Mouse (Mus musculus) liver, adult 2 months (tissue): ENCODE results near the gene Gpc6. TPM values are rescaled to one million over a fixed set of nuclear protein-coding genes. Genes with fewer than 3 reads are reported as not detected.

Source experiments
- DNase-seq: peaks from one replicate; pipeline ENCODE4 v3.0.0-alpha.2; 2011; ENCODE audit warnings: low read depth, low spot score; ENCODE audit errors: extremely low read depth
- H3K27ac ChIP-seq: fragments of 200-500 bp; replicated peaks from 2 replicates; pipeline ENCODE4 v1.5.1; 2012; ENCODE audit warnings: low read depth, mild to moderate bottlenecking, control low read depth, inconsistent platforms, low read length; ENCODE audit not compliant: insufficient read depth
- H3K27me3 ChIP-seq: fragments of 200-500 bp; 2 replicates; pipeline ENCODE4 v1.6.1; 2012; ENCODE audit warnings: mild to moderate bottlenecking, moderate library complexity, low read length, inconsistent platforms; ENCODE audit not compliant: control insufficient read depth, insufficient read depth
- H3K36me3 ChIP-seq: fragments of 200-500 bp; 2 replicates; pipeline ENCODE4 v1.6.1; 2012; ENCODE audit warnings: low read length, inconsistent platforms; ENCODE audit not compliant: control insufficient read depth, insufficient read depth
- H3K4me1 ChIP-seq: fragments of 200-500 bp; 2 replicates; pipeline ENCODE4 v1.6.1; 2011; ENCODE audit warnings: low read length; ENCODE audit not compliant: control insufficient read depth, insufficient read depth
- H3K4me3 ChIP-seq: fragments of 200-500 bp; 2 replicates; pipeline ENCODE4 v1.5.1; 2011; ENCODE audit warnings: low read depth, mild to moderate bottlenecking, control low read depth, low read length, moderate library complexity; ENCODE audit not compliant: insufficient read depth
- H3K79me2 ChIP-seq: fragments of 200-500 bp; 2 replicates; pipeline ENCODE4 v1.6.1; 2012; ENCODE audit warnings: inconsistent platforms, mild to moderate bottlenecking, low read length, moderate library complexity; ENCODE audit not compliant: control insufficient read depth, insufficient read depth
- H3K9ac ChIP-seq: fragments of 200-500 bp; 2 replicates; pipeline ENCODE4 v1.6.1; 2012; ENCODE audit warnings: low read depth, mild to moderate bottlenecking, control low read depth, inconsistent platforms, low read length
- CTCF ChIP-seq: fragments of 200-500 bp; IDR thresholded peaks from 2 replicates; pipeline ENCODE4 v1.5.1; 2011; ENCODE audit warnings: low read depth, low read length, control low read depth
- POLR2A ChIP-seq: fragments of 200-500 bp; IDR thresholded peaks from 2 replicates; pipeline ENCODE4 v1.6.1; 2011; ENCODE audit warnings: low read length, control low read depth; ENCODE audit not compliant: insufficient read depth; ENCODE audit errors: extremely low read depth
- WGBS: fragments of 180-500 bp; shearing (Covaris S2); methylation state at CpG from one replicate; pipeline ENCODE4 v1.1.7; 2018; 5-methylcytosine and 5-hydroxymethylcytosine counted together
- polyA plus RNA-seq: library from polyadenylated mRNA; depleted of rRNA; stranded (reverse); fragments of >200 nt; gene quantifications from 2 replicates; pipeline ENCODE4 v1.2.3, GENCODE M21; 2012
- total RNA-seq: library from RNA; depleted of rRNA; stranded (reverse); fragments of >200 nt; gene quantifications from 2 replicates; pipeline ENCODE4 v1.2.3, GENCODE M21; 2014

Gpc6 gene
- total and polyA plus RNA-seq, 2 experiments: 0.88 to 2.6 TPM

DNA sequence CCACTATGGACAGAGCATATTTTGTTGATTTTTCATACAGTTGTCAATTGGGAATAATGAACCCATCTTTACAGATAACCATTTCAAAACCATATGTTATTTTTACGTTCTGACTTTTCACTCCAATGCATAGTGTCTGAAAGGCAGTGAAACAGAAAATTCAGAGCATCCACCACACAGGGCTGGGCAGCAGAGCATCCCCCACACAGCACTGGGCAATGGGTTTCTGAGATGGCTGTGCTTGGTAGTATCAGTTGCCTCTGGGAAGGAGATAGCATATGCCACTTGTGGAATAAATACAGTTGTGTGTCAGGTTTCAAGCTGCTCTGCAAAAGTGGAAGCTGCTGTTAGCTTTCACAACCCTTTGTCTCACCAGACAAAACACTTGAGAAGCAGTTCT lies 75.3 kb downstream of the Gpc6 start:
- H3K27ac ChIP-seq: no peak overlapping the region
- WGBS: 73% methylated on average over 1 of the region's 1 CpGs
- no peaks in the 10 kb centered on the region for H3K79me2 ChIP-seq
- TF ChIP-seq POLR2A (no peak), CTCF (no peak)
- H3K27me3 ChIP-seq: no peaks in the 10 kb centered on the region
- H3K36me3 ChIP-seq: no peaks in the 10 kb centered on the region
- no peak overlapping the region for H3K4me3 ChIP-seq
- no peak for DNase-seq
- H3K9ac ChIP-seq: no peak overlapping the region
- H3K4me1 ChIP-seq: no peaks in the 10 kb centered on the region

DNA sequence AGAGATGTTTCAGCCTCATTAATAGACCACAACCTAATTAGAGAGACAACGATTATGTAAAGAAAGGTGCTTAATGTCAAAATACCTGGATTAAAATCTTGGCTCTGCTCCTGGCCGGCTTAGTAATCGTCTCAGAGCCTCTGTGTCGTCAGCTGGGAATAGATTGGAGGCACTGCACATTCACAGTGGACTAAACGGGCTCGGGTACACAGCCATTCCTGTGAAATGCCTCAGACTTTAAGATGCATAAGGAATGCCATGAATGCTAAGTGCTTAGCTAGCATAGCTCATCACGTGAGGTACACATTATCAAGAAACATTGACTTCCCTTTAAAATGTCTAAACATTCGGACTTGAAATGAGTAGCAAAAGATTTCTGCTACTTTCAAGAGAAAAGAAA lies 77.2 kb downstream of the Gpc6 start:
- H3K4me1 ChIP-seq: no peaks in the 10 kb centered on the region
- H3K9ac ChIP-seq: no peak overlapping the region
- H3K36me3 ChIP-seq: no peaks in the 10 kb centered on the region
- TF ChIP-seq CTCF: no peak
- TF ChIP-seq POLR2A: no peak
- WGBS: 85% methylated on average over 8 of the region's 8 CpGs
- no peak overlapping the region for H3K4me3 ChIP-seq
- H3K79me2 ChIP-seq: no peaks in the 10 kb centered on the region
- DNase-seq: no peak
- H3K27ac ChIP-seq: no peak overlapping the region
- no peaks in the 10 kb centered on the region for H3K27me3 ChIP-seq

DNA sequence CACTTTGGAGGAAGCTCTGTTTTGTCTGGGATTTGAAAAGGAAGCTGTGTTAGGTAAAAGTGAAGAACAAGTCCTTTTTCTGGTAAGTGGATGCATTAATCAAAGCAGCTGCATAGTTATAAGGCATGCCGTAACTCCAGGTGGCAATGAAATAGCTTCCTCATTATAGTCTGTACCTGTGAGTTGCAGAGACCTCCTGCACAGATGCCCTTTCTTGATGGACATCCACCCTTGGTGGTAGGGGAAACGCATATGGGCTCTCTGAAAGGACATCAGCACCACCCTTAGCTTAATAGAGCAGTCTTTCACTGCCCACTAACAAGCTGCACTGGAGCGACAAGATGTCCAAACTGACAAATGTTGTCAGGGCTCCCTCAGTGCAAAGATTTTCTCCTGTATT lies 83.7 kb downstream of the Gpc6 start:
- no peaks in the 10 kb centered on the region for H3K4me1 ChIP-seq
- no peak overlapping the region for H3K9ac ChIP-seq
- no peaks in the 10 kb centered on the region for H3K36me3 ChIP-seq
- H3K4me3 ChIP-seq: no peak overlapping the region
- TF ChIP-seq CTCF (no peak), POLR2A (no peak)
- H3K27ac ChIP-seq: no peak overlapping the region
- 92% methylated on average over 3 of the region's 3 CpGs for WGBS
- no peaks in the 10 kb centered on the region for H3K79me2 ChIP-seq
- no peak for DNase-seq
- no peaks in the 10 kb centered on the region for H3K27me3 ChIP-seq

DNA sequence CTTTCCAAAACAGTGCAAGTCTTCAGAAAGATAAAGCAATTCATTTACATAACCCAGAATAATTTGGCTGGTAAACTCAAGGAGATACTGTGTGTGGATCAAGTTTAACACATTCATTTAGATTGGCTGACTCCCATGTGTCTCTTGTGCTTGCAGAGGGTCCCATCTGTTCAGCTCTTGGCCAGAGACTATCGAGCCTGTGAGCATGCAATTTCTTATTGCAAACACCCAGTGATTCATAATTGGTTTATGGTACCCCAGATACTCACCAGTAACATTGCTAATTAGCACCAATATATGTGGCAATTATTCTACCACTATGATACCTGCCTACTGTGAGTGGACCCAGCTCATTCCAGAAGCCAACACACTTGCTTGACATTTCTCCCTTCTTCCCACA lies 87.9 kb downstream of the Gpc6 start:
- no peak for TF ChIP-seq POLR2A
- no peak for TF ChIP-seq CTCF
- H3K9ac ChIP-seq: no peak overlapping the region
- DNase-seq: no peak
- WGBS: 92% methylated on average over 1 of the region's 1 CpGs
- no peaks in the 10 kb centered on the region for H3K36me3 ChIP-seq
- no peaks in the 10 kb centered on the region for H3K4me1 ChIP-seq
- H3K79me2 ChIP-seq: no peaks in the 10 kb centered on the region
- no peak overlapping the region for H3K4me3 ChIP-seq
- H3K27me3 ChIP-seq: no peaks in the 10 kb centered on the region
- H3K27ac ChIP-seq: no peak overlapping the region

DNA sequence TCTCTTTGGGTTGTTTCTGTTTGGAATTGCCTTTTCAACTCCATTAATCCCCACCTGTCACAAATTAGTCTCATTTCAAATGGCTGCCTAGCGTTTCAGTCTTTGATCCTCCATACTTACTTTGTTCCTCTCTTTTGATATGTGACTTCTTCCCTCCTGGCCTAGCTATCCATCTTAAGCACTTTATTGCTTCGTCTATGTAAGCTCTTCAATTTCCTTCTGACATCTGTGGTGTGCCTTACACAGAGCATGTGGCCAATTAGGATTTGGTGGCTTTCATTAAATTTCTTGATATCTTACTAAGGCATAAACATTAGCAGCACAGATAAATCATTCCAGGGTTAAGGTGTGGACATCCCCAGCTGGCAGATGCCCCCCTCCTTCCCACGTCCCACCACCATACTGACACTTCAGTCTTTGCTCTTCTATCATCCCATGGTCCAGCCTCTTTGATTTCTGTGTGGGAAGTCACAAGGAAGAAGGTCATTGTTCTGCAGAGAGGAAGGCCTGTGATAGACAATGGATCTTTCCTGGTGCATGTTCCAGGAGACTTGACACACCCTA lies 88.5 kb downstream of the Gpc6 start:
- Histone ChIP-seq H3K4me3 (no peak overlapping the region), H3K27ac (no peak overlapping the region), H3K9ac (no peak overlapping the region), H3K36me3 (no peaks in the 10 kb centered on the region), H3K27me3 (no peaks in the 10 kb centered on the region), H3K79me2 (no peaks in the 10 kb centered on the region), H3K4me1 (no peaks in the 10 kb centered on the region)
- DNase-seq: no peak
- TF ChIP-seq POLR2A: no peak
- TF ChIP-seq CTCF: no peak
- WGBS: 77% methylated on average over 3 of the region's 3 CpGs

DNA sequence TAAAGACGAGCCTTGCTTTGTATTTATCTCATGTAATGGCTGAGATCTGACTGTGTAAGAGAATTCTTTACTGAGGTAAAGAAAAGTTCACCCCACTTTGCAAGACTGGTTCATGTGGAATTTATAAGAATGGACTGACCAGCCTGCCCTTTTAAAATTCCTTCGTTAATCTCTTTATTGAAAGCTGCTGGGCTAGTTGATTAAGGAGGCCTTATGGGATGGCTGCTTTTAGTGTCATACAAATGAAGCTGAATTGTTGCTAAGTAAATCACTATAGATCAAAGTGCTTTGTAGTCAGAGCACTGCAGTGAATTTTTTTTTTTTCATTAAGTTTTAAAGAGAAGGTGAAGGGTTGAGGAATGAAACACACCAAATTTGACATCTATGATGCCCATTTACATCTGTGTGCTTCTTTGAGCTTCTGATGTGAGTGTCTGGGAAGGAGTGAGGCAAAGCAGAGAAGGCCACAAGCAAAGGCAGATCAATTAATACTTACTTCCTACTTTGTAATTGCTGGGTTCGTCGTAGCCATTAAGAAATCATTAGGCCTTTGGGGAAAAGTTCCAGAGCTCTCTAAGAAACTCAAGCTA lies 90.3 kb downstream of the Gpc6 start:
- Histone ChIP-seq H3K4me3 (no peak overlapping the region), H3K79me2 (no peaks in the 10 kb centered on the region), H3K9ac (no peak overlapping the region), H3K4me1 (no peaks in the 10 kb centered on the region), H3K36me3 (no peaks in the 10 kb centered on the region), H3K27ac (no peak overlapping the region), H3K27me3 (no peaks in the 10 kb centered on the region)
- TF ChIP-seq POLR2A (no peak), CTCF (no peak)
- 81% methylated on average over 4 of the region's 4 CpGs for WGBS
- DNase-seq: no peak
